Mouse (Mus musculus): ENCODE data around the gene Pms1.

The Pms1 gene

DNA sequence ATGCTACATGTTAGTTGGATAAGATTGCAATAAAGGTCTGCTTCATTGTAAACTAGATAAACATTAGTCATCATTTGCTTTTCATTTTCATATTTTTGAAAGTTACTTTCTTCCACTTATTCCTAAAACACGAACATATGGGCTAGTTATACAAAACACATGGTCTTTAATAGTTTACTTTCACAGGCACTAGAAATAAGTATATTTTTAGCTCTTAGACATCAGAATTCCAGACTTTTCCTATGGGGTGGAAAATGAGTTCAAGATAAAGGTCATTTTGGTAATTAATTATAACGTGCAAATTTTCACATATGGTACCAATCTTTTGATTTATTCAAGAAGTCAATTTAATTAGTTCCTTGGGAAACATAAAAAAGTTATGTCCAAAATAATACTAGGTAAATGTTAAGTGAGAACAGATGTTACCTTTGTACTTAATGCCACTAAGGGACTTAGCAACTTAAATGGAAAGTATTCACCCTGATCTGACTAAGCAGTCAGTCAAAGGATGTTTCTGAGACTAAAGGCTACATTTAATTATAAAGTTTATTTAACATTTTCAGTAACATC is 95.1 kb downstream of the Pms1 start:
- DNase-seq (ENCODE audit: low spot score): no peak

DNA sequence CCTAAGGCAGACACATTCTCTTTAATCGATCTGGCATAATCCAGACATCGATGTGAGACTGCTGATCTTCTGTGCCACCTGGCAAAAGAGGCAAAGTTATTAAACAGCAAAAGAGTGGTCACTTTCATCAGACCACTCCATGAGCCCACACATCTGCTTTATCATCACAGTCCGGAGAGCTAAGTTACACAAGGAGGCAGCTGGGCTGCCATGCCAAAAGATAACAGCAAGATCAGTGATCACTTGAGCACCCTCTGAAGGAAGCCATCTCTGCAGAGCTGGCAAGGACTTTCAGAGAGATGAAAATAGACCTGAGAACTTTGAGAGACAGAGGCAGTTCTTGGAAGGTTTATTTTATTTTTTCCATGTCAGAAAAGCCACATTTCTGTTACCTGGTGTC is 102.3 kb downstream of the Pms1 start:
- DNase-seq (ENCODE audit: low spot score): no peak

GRCm38 (mm10) chr1:53191234-53191633 is 105.6 kb downstream of the Pms1 start:
- no peak for DNase-seq (ENCODE audit: low spot score)

DNA sequence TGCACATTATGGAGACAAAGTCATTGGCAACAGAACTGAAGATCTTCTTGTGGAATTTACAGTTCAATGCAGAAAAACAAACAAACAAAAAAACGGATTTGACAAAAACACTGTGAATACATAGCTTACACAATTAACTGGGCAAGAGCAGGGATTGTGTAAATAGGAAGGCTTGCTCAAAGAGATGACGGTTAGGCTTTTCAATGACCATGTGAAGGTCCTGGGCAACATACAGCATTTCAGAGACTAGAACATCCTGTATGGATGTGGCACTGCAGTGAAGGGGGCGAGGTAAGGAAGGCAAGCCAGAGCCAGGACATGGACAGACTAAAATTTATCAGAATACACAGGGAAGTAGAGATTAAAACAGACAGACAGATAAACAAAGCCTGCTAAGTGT is 107.2 kb downstream of the Pms1 start:
- no peak for DNase-seq (ENCODE audit: low spot score)

DNA sequence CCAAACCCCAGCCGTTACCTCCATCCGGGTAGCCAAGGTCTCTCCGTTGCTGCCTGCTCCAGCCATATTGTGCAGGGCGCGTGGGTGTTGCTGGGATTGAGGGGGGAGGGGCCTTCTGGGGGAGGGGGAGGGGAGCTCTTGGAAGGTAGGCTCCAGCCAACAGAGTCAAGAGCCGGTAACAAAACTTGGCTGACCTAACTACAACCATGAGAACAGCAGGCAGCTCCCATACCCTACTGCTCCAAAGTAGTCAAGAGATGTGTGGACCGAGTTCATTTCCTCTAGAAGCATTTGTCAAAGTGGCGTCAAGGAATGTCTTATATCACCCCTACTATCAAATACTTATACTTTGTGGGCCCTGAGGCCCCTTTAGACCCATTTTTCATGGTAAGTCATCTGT is 109.3 kb downstream of the Pms1 start, which contains the start of gene 1700019A02Rik:
Gene 1700019A02Rik (minus strand): TSS at position 101 of the 400 bp plus-strand sequence.
- no peak for DNase-seq (ENCODE audit: low spot score)

GRCm38 (mm10) chr1:53186301-53186700 is 110.5 kb downstream of the Pms1 start:
- no peak for DNase-seq (ENCODE audit: low spot score)

- DNase-seq (ENCODE audit: low spot score): no peak
Observed at GRCm38 (mm10) chr1:53157715-53158114, 139.1 kb downstream of the Pms1 start.
